Mouse (Mus musculus) fibroblast of lung, adult 2 months (primary cell): Measurements from ENCODE around the gene Ino80.
"Not testable (repeated sequence)": the region's sequence is repeated elsewhere in the genome, so short reads cannot be mapped to it uniquely, and the experiment has no call there.

ENCODE experiments used
- DNase-seq: peaks from one replicate; pipeline ENCODE4 v3.0.0-alpha.2; 2011; ENCODE audit warnings: low read depth

Gene Ino80

GRCm38 (mm10) chr2:119477571-119478396 is at the start of gene Ino80:
Ino80 (minus strand) TSS chr2:119477687.
- DNase-seq: peak; percentile 98

- DNase-seq: no peak
Measured at GRCm38 (mm10) chr2:119525422-119525821, 47.9 kb upstream of the Ino80 start.

- no peak for DNase-seq
Measured at GRCm38 (mm10) chr2:119523836-119524235, 46.3 kb upstream of the Ino80 start.

- DNase-seq: no peak
Measured at GRCm38 (mm10) chr2:119520550-119520949, 43.1 kb upstream of the Ino80 start.

- DNase-seq: no peak
Measured at GRCm38 (mm10) chr2:119516811-119517210, 39.3 kb upstream of the Ino80 start.

GRCm38 (mm10) chr2:119514026-119514522 is 36.6 kb upstream of the Ino80 start:
- no peak for DNase-seq

- DNase-seq: no peak
Measured at GRCm38 (mm10) chr2:119512292-119512691, 34.8 kb upstream of the Ino80 start.

- DNase-seq: no peak
Measured at GRCm38 (mm10) chr2:119510856-119511255, 33.4 kb upstream of the Ino80 start.

GRCm38 (mm10) chr2:119508518-119508917 is 31.0 kb upstream of the Ino80 start:
- DNase-seq: not testable (repeated sequence)

GRCm38 (mm10) chr2:119507108-119507507 is 29.6 kb upstream of the Ino80 start:
- DNase-seq: no peak

GRCm38 (mm10) chr2:119500965-119501652 is 23.6 kb upstream of the Ino80 start:
- DNase-seq: no peak

- DNase-seq: no peak
Measured at GRCm38 (mm10) chr2:119498859-119499258, 21.4 kb upstream of the Ino80 start.

- no peak for DNase-seq
Measured at GRCm38 (mm10) chr2:119496082-119496481, 18.6 kb upstream of the Ino80 start.

GRCm38 (mm10) chr2:119491953-119492352 is 14.5 kb upstream of the Ino80 start:
- DNase-seq: no peak

GRCm38 (mm10) chr2:119486488-119486887 is 9.0 kb upstream of the Ino80 start:
- no peak for DNase-seq

GRCm38 (mm10) chr2:119482307-119482706 is 4.8 kb upstream of the Ino80 start:
- no peak for DNase-seq

- DNase-seq: no peak
Measured at GRCm38 (mm10) chr2:119478397-119478749, 886 bp upstream of the Ino80 start.

- peak; percentile 42 for DNase-seq
Measured at GRCm38 (mm10) chr2:119476621-119477391, 681 bp downstream of the Ino80 start.

- DNase-seq: no peak
Measured at GRCm38 (mm10) chr2:119476166-119476565, 1.3 kb downstream of the Ino80 start.

- DNase-seq: no peak
Measured at GRCm38 (mm10) chr2:119463945-119464344, 13.5 kb downstream of the Ino80 start.

GRCm38 (mm10) chr2:119463114-119463775 is 14.2 kb downstream of the Ino80 start:
- no peak for DNase-seq

GRCm38 (mm10) chr2:119461028-119461427 is 16.5 kb downstream of the Ino80 start:
- DNase-seq: no peak
